In the genomic region with DNA sequence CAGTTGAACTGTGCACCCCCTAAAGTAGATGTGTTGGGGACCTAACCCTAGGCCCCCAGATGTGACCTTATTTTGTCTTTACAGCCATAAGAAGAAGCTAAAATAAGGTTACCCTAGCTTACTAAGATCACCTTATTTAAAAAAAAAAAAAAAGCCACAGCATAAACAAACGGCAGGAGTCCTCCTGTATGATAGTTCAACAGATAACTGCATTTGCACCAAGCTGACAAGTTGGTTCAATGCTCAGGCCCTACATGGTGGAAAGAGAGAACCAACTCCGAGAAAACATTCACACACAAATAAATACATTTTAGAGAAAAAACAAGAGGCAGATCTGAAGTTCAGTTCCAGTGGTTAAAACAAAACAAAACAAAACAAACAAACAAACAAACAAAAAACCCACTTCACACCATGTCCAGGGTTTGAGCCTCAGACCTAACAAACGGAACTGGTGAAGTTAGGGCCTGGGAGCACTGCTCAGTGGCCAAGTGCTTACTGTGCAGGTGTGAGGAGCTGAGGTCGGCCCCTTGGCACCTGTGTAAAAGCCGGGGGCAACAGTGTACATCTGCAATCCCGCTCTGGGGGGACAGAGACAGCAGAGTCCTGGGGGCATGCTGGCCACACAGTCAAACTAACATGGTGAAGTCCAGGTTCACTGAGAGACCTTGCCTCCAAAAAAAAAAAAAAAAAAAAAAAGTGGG, we compare ENCODE assay signal across 12 mouse cellular contexts. TPM values are rescaled to one million over a fixed set of nuclear protein-coding genes. Genes with fewer than 3 reads are reported as not detected.
DNase-seq lines count a peak whose midpoint lies in the region; ATAC-seq and TF ChIP-seq lines count a peak whose summit lies in the region.
"Had no signal": no experiment of that assay in that cellular context is flagged by ENCODE, and none has a peak within 500 bp of the region (broad histone marks: within the 10 kb centered on the region; RNA-seq: fewer than 3 reads in every experiment).

No protein-coding gene starts in this region.

- no peak overlapping the region for H3K9ac ChIP-seq in limb, embryonic 15.5 days
- no peak overlapping the region for H3K9ac ChIP-seq in midbrain, embryonic 11.5 days (ENCODE audit: low read length)
- H3K9ac ChIP-seq: forebrain, embryonic 15.5 days; hindbrain, embryonic 13.5 days; limb, embryonic 12.5 days had no signal

- peaks cover 13% of the 10 kb centered on the region for H3K27me3 ChIP-seq in E14TG2a.4 (ENCODE audit: insufficient read depth, low read length)
- H3K27me3 ChIP-seq in limb, embryonic 15.5 days = no peaks in the 10 kb centered on the region
- H3K27me3 ChIP-seq in midbrain, embryonic 11.5 days (ENCODE audit: control insufficient read depth, insufficient read depth, low read length) = no peaks in the 10 kb centered on the region
- H3K27me3 ChIP-seq: forebrain, embryonic 15.5 days; limb, embryonic 12.5 days had no signal

- 53% methylated on average over 6 of the region's 6 CpGs for WGBS in limb, embryonic 15.5 days
- 68% methylated on average over 6 of the region's 6 CpGs for WGBS in midbrain, embryonic 11.5 days

- TF ChIP-seq CTCF in gastrocnemius, adult 2 months (IDR thresholded peaks at IDR 0.05) = no peak
- no peak for TF ChIP-seq CTCF in E14TG2a.4 (conservative IDR thresholded peaks at IDR 0.05; ENCODE audit: low read length)

- H3K27ac ChIP-seq in gastrocnemius, adult 2 months = peak overlapping the region; percentile 90
- H3K27ac ChIP-seq in limb, embryonic 15.5 days = no peak overlapping the region
- no peak overlapping the region for H3K27ac ChIP-seq in midbrain, embryonic 11.5 days (ENCODE audit: low read depth, low read length)
- H3K27ac ChIP-seq: forebrain, embryonic 15.5 days; hindbrain, embryonic 13.5 days; limb, embryonic 12.5 days had no signal

- no peak overlapping the region for H3K4me3 ChIP-seq in gastrocnemius, adult 2 months
- peak overlapping the region; percentile 23; the same call in 1 of the 2 replicates for H3K4me3 ChIP-seq in E14TG2a.4 (replicated peaks; ENCODE audit: low read length)
- H3K4me3 ChIP-seq in limb, embryonic 15.5 days = no peak overlapping the region
- H3K4me3 ChIP-seq in midbrain, embryonic 11.5 days (ENCODE audit: low read depth, low read length) = no peak overlapping the region
- H3K4me3 ChIP-seq: forebrain, embryonic 15.5 days; hindbrain, embryonic 13.5 days; limb, embryonic 12.5 days had no signal

- peak overlapping the region; percentile 19; the same call in 1 of the 2 replicates for H3K4me2 ChIP-seq in limb, embryonic 15.5 days
- no peak overlapping the region for H3K4me2 ChIP-seq in midbrain, embryonic 11.5 days
- H3K4me2 ChIP-seq: forebrain, embryonic 15.5 days had no signal

- H3K36me3 ChIP-seq in E14TG2a.4 (ENCODE audit: insufficient read depth, low read length) = no peaks in the 10 kb centered on the region
- no peaks in the 10 kb centered on the region for H3K36me3 ChIP-seq in limb, embryonic 15.5 days
- H3K36me3 ChIP-seq in midbrain, embryonic 11.5 days (ENCODE audit: control insufficient read depth, insufficient read depth, low read length) = no peaks in the 10 kb centered on the region
- H3K36me3 ChIP-seq: forebrain, embryonic 15.5 days; hindbrain, embryonic 13.5 days; limb, embryonic 12.5 days had no signal

- intact Hi-C loops in gastrocnemius, adult 2 months (cut with DNase I) = loop anchor here (2.0 to 5.0 kb wide), 4 partner anchors 35 to 160 kb away; a partner anchor contains a TSS
- intact Hi-C loops in gastrocnemius, postnatal 36 days (cut with DNase I) = loop anchor here (5.0 to 10.0 kb wide), 4 partner anchors 45 to 223 kb away; a partner anchor contains a TSS

- H3K9me3 ChIP-seq in E14TG2a.4 (ENCODE audit: low read length) = no peaks in the 10 kb centered on the region
- no peaks in the 10 kb centered on the region for H3K9me3 ChIP-seq in limb, embryonic 15.5 days
- no peaks in the 10 kb centered on the region for H3K9me3 ChIP-seq in midbrain, embryonic 11.5 days (ENCODE audit: control insufficient read depth, low read length)
- H3K9me3 ChIP-seq: forebrain, embryonic 15.5 days; hindbrain, embryonic 13.5 days; limb, embryonic 12.5 days had no signal

- no peak for ATAC-seq in limb, embryonic 15.5 days (ENCODE audit: insufficient number of reproducible peaks, low FRiP score, low TSS enrichment, low read depth)
- no peak for ATAC-seq in midbrain, embryonic 11.5 days (ENCODE audit: low FRiP score)
- ATAC-seq: forebrain, embryonic 15.5 days had no signal

- DNase-seq in gastrocnemius, adult 2 months = no peak
- DNase-seq in gastrocnemius, postnatal 36 days = no peak
- DNase-seq in kidney, adult 9 months = peak; percentile 19
- no peak for DNase-seq in kidney, postnatal 25 days
- DNase-seq in midbrain, embryonic 11.5 days (ENCODE audit: low spot score, missing footprints) = no peak
- DNase-seq in T-cell, adult 2 months (ENCODE audit: low spot score) = no peak
- DNase-seq: cerebellum, adult 2 months had no signal

- peaks cover 48% of the 10 kb centered on the region for H3K4me1 ChIP-seq in E14TG2a.4 (replicated peaks; ENCODE audit: low read depth, low read length)
- H3K4me1 ChIP-seq in limb, embryonic 15.5 days = peaks cover 6% of the 10 kb centered on the region
- peaks cover under 1% of the 10 kb centered on the region; the same call in 1 of the 2 replicates for H3K4me1 ChIP-seq in midbrain, embryonic 11.5 days (ENCODE audit: control insufficient read depth, insufficient read depth, low read length)

RNA-seq across cellular contexts. Expression of a gene that starts 18.9 kb away (rescaled TPM):
- total RNA-seq in gastrocnemius, adult 2 months (2021) = 10 to 100 TPM; 76.4 to 86.9 TPM
- total RNA-seq in gastrocnemius, postnatal 36 days (2021) = 10 to 100 TPM; 69.4 to 70.1 TPM
- polyA plus RNA-seq in limb, embryonic 15.5 days (2015; fragmentation: Nextera tagmentation; extraction: Ambion mirVana) = 40.8 and 44.8 TPM in 2 replicates
- polyA plus RNA-seq in midbrain, embryonic 11.5 days (2014; fragmentation: Nextera tagmentation; extraction: Ambion mirVana) = 52.6 and 64.1 TPM in 2 replicates

RNA-seq across cellular contexts. Expression of a gene that starts 36.7 kb away (rescaled TPM):
- 100 to 1,000 TPM; 109 to 120 TPM for total RNA-seq in gastrocnemius, adult 2 months (2021)
- total RNA-seq in gastrocnemius, postnatal 36 days (2021) = 100 to 1,000 TPM in 1 of 2 experiments, 10 to 100 TPM in 1; 96.9 to 117 TPM
- 7.2 and 11.3 TPM in 2 replicates for polyA plus RNA-seq in limb, embryonic 15.5 days (2015; fragmentation: Nextera tagmentation; extraction: Ambion mirVana)
- polyA plus RNA-seq in midbrain, embryonic 11.5 days (2014; fragmentation: Nextera tagmentation; extraction: Ambion mirVana) = 5.9 and 7.3 TPM in 2 replicates

RNA-seq across cellular contexts. Expression of a gene that starts 47.4 kb away (rescaled TPM):
- total RNA-seq in gastrocnemius, adult 2 months (2021) = 10 to 100 TPM in 1 of 2 experiments, 1 to 10 TPM in 1; 9.9 to 12.0 TPM
- total RNA-seq in gastrocnemius, postnatal 36 days (2021) = 10 to 100 TPM; 13.2 to 16.5 TPM
- 4.1 and 5.3 TPM in 2 replicates for polyA plus RNA-seq in limb, embryonic 15.5 days (2015; fragmentation: Nextera tagmentation; extraction: Ambion mirVana)
- polyA plus RNA-seq in midbrain, embryonic 11.5 days (2014; fragmentation: Nextera tagmentation; extraction: Ambion mirVana) = 0.60 and 1.3 TPM in 2 replicates
